Mouse (Mus musculus) testis, adult 2 months (tissue): ENCODE results near the gene Gata1.

Experiments used
- CTCF ChIP-seq: fragments of 200-500 bp; IDR thresholded peaks from 2 replicates; pipeline ENCODE4 v1.5.1; 2012; ENCODE audit warnings: low read depth, mild to moderate bottlenecking, inconsistent platforms, low read length, moderate library complexity; ENCODE audit not compliant: control insufficient read depth, insufficient read depth, insufficient replicate concordance
- POLR2A ChIP-seq: fragments of 200-500 bp; IDR thresholded peaks from 2 replicates; pipeline ENCODE4 v1.6.1; 2012; ENCODE audit warnings: low read depth, mild to moderate bottlenecking, inconsistent platforms, low read length, moderate library complexity; ENCODE audit not compliant: control insufficient read depth

- TF ChIP-seq CTCF (no peak), POLR2A (no peak)
These were observed 35.9 kb upstream of the Gata1 start for GRCm38 (mm10) chrX:8013569-8014314.
